Mouse (Mus musculus) thymus, postnatal 0 days (tissue): ENCODE results near the gene Bicd2. TPM values are rescaled to one million over a fixed set of nuclear protein-coding genes. Genes with fewer than 3 reads are reported as not detected.

Source experiments
- DNase-seq: peaks from one replicate; pipeline ENCODE4 v3.0.0-alpha.2; 2015; ENCODE audit warnings: low spot score
- polyA plus RNA-seq: library from polyadenylated mRNA; unstranded; fragments of >200 nt; fragmentation: Nextera tagmentation; extraction: Ambion mirVana; gene quantifications from 2 replicates; pipeline ENCODE4 v1.2.1, GENCODE M21; 2015

Gene Bicd2
- polyA plus RNA-seq, 1 experiment from 2014 or later = 25.4 TPM

DNA sequence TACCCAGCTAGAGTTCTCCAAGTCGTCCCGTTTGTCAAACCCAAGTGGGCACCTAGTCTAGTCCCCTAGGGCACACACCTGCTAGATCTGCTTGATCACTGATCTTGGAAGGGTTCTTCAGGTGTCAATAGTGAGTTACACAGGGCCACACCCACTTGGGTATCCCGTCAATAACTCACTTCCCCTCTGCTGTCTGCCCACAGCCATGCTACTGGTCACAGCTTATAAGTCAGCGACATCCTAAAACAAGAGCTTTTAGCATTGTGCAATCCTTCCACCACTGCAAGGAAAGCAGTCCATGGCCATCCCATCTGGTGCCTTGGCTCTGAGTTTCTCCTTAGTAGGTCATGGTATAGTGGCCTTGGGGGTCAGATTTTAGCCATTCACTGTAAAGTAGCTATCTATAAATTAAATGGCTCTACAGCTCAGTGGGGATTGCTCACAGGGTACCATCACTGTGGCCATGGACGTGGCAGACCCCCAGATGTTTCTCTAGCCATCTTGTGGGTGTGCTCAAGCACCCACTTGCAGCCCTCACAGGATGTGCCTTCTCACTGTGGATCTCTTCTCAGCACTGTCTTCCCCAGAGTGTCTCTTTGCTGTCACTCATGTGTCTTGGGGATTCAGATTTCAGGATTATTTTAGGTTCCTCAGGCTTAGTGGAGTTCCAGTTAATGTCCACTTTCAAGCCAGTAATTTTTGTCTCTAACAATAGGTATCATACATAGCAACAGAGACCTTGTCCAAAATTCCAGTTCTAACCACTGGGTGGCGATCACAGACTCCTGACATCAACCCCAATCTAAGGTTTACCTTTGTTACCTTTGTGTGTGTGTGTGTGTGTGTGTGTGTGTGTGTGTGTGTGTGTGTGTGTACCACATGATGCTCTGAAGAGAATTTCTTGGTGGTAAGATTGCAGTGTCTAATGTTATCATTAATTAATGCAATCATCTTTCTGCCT, 14.9 kb upstream of the Bicd2 start:
- peak; percentile 70 for DNase-seq

DNA sequence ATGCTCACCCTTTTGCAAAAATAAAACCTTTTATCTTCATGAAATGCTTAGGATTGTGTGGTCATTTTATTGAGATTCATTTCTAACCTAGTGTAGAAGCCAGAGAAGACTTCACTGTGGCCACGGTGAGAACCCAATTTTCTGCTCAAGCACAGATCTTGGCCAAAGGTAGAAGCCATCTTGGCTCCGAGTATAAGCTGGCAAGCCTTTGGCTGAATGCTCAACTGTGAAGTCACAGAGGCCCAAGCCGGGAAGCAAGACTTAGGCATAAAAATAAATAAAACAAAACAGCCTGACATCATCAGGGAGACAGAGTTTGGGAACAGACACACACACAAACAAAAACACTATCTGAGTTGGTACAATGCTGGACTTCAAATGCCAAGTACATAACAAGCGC, 13.3 kb upstream of the Bicd2 start:
- no peak for DNase-seq

DNA sequence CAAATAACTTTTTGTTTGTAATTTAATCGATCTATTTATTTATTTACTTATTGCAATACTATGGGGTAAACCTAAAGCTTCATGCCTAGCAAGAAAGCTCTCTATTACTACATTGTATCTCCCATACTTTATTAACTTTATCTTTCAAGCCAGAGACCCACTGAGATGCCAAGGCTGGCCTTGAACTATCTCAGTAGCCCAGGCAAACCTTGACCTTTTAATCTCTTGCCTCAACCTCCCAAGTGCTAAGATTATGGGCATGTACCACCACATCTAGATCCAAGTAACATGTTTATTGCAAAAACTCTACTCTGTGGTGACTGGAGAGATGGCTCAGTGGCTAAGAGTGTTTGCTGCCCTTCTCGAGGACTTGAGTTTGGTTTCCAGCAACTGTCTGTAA, 8.1 kb upstream of the Bicd2 start:
- DNase-seq = no peak

DNA sequence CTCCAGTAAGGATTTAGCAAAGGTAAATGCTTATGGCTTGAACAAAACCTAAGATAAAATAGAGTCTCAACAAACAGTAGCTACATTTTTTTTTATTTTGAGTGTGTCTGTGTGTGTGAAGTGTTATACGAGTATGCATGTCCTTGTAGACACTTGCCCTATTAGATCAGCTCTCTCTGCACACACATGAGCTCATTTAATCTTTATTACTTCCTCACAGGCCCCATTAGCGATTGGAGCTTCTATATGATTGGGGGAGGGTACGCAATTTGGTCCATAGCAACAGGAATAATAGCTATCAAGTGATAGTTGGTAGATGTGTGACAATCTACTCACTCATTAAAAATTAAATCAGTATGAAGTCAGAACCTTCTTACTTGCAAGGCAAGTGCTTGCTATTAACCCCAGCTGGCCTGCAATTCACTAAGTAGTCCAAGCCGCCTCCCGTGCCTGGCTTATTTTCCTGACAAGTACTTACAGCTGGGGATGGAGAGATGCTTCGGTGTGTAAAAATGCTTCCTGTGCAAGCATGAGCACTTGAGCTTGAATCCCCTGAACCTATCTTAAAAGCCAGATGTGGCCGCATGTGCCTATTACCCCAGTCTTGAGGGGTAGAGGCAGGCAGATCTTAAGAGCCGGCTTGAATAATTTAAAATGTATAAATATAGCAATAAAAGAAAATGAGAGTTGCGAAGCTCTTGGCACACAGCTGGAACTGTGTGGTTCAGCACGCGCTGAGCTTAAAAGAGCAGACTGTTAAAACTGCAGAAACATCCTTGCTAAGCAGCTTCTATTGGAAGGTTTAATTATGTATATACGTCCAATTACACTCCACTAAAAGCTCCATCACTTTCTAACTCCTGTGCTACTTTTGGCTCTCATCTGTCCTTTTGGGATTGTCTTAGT, 6.1 kb upstream of the Bicd2 start:
- DNase-seq = no peak

DNA sequence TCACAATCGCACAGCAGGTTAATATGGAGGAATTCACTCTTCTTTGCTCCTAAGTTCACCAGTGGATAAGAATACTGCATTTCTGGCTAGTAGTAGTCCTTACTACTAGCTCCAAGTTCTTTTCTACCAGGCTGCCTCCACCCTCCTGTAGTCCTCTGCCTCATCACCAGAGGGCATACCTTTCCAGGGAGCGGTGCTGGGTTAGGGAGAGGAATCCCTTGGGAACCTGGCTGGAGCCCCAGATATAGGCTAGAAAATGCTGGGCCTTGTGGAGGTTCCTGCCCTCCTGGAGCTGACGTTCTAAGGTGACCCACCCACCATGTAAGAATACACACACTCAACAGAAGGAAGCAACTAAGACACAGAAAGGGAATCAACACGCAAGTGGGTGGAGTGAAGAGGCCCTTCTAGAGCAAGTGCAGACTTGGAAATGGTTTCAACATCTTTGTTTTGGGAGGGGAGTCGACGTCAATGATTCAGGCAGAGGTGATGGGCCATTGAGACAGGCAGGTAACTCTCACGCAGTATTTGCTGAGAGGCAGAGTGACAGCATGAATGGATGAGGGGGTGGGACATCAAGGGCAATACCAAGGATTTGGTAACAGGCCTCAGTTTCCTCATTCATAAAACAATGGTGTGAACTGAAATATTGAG, 2.4 kb upstream of the Bicd2 start:
- no peak for DNase-seq

DNA sequence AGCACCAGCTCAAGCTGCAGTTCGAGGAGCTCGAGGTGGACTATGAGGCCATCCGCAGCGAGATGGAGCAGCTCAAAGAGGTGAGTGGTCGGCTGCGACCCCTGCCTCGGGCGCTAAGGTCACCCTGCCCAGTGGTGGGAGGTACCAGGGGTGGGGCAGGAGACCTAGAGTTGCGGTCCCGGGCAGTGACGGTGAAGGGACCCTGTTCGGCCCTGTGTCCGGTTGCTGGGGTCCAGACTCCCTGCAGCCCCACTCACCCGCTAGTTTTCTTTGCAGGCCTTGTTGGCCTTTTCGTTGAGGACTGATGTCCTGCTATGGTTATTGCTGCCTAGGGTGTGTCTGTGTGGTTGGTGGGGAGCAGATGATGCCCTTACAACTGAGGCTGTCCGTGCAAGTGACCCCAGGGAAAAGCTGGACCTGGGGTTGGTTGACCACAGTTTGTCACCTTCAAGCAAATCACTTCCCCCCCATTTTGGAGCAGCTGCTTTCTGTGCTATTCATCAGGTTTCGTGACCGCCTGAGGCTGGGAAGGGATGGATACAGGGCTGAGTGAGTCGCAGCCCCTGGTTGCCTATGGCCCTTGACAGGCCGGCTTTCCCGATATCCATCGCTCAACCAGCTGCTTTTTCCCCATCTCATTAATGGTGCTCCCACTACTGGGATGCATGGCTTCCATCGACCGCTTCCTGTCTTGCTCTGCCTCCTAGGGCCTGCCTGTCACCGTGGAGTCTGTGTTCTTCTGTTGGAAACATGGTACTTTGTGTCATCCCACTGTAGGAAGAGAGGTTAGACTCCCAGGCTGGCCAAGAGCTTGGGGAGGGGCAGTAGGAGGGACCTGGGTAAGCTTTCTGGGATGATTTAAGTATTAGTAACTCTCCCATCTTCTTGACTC, 692 bp downstream of the Bicd2 start:
- no peak for DNase-seq

DNA sequence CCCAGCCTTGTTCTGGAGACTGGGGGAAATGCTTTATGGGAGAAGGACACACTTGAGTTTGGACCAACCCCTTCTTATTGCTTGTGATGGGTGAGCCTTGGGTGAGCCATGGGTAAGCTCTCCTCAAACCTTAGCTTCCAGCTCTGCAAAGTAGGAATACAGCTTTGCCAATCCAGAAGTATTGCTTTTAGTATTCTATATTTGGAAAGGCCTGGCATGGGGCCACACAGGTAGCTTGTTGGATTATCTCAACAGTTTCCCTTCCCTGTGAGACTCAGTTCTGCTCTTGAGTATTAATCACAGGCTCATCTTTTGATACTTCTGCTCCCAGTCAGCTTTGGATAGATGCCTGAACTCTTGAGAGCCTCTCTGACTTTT, 1.3 kb downstream of the Bicd2 start:
- no peak for DNase-seq

DNA sequence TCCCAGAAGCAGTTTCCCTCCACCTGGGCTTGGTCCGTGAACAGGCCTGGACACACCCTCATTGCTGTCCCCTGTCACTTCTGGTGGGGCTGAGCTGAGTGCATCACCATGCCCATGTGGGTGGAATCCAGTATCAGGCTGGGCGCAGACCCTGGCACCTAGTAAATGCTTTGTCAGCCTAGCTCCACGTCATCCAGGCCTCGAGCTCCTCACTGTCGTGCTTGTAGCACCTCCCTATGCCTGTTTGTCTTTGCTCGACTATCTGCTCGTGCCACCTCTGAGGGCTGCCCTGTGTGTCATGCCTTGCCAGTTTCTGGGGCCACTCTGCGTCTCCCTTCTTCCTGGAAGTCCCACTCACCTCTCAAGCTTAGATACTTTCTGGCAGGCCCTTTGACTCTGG, 3.2 kb downstream of the Bicd2 start:
- DNase-seq = no peak

DNA sequence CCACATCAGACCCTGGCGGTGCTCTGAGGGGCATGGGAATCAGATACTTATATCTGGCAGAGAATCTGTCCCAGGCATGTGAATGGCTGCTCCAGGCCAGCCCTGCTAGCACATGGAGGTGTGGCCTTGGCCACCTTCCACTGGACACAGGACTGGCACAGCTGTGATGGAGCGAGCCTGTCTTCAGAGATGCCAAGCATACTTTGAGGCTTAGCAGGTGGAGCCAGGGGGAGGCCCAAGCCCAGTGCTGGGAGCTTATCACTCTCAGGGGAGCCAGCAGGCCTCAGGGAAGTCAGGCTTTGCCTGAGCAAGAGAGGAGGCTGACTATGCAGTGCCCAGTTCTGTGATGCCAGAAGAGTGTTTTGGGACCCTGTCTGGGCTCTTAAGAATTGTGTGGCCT, 4.1 kb downstream of the Bicd2 start:
- no peak for DNase-seq

DNA sequence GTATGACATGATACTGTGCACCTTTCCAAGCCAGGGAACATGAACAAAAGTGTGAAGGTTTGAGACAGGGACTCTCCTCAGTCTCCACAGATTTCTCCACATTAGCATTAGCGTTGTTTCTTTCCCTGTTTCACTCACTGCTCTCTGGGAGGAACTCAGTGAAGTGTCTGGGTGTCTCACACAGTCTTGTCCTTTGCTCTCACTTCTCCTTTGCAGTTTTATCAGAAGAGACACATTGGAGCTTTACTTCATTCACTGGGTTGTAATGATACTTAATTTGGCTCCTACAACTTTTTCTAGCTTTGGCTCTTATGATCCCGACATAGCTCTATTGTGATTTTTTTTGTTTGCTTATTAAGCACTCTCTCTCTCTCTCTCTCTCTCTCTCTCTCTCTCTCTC, 7.1 kb downstream of the Bicd2 start:
- no peak for DNase-seq

DNA sequence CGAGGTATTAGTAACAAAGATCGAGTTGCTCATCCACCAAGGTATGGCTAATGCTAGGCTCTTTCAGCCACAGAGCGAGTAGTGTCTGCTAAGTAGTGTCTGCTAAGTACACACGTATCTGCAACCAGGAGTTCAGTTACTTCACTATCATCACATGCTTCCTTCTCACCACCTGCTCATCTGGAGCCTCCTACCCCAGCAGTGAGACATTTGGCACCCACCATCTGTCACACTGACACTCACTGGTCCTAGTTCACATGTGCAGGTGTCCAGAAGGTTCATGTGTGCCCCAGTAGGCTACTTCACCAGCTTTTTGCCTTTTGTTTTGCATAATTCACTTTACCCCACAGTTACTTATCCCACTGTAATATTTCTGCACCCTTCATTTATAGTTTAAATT, 8.0 kb downstream of the Bicd2 start:
- DNase-seq = peak; percentile 61

DNA sequence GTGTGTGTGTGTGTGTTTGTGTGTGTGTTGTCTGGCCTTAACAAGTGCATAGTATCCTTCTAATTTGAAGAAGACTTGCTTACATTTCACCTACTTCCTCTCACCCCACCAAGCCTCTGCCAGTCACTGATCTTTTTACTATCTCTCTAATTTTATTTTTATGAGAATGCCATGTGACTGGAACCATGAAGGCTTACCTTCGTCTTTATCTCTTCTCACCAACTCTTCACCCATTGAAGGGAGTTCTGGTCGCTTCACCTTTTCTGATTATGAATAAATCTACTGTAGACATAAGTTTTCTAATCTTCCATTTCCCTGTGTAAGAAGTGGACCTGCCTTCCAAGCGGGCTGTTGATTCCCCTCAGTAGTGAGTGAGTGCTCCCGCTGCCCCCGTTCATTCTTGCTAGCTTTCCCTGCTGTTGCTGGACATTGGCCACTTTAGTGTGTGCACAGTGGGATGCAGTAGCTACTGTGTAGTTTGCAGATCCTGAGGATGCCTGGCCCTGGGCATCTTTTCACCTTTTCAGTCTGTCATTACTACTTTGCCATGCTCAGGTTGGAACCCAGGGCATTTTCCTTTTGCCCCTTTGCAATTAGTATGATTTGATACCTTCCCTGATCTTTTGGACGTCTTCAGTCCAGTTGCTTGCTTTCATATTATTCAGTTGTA, 8.6 kb downstream of the Bicd2 start:
- no peak for DNase-seq

DNA sequence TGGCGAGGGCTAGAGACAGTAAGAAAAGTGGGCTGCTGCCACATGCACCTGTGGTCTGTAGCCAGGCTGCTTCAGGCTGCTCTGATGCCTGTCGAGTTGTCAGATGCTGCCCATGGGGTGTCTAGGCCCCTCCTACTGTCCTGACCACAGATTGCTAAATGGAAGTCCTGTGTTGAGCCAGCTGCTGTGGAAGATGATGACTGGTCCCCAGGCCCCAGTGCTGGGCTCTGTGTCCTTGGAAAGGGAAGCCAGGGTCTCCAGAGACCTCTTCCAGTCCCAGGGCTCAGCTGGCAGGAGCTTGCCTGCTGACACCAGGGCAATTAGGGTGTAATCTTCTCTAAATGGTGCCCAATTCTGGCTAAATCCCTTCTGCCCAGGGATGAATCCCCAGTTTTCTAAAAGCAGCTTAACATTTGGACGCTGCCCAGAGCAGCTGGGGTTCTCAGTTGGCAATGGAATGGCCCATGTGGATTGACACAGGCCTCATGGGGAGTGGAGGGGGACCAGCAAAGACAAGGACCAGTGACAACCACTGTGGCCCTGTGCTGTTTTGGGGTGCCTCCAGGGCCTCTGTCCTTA, 11.3 kb downstream of the Bicd2 start:
- DNase-seq = no peak

DNA sequence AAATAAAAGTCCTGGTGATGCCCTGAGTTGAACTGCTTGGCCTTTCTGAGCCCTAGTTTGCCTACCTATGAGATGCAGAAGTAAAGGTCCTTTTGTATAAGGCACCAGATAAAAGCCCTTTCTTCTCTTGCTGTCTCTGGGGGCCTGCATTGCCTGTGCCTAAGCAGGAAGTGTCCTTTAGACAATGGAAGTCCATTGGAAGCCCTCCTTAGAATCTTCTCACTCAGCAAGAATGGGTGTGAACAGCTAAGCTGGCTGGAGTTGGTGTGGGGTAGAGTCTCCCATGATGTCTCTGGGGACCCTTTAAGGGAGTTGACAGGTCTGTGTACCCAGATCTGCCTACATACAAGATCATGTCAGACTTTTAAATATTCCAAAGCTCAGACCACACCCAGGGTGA, 12.0 kb downstream of the Bicd2 start:
- DNase-seq = no peak

DNA sequence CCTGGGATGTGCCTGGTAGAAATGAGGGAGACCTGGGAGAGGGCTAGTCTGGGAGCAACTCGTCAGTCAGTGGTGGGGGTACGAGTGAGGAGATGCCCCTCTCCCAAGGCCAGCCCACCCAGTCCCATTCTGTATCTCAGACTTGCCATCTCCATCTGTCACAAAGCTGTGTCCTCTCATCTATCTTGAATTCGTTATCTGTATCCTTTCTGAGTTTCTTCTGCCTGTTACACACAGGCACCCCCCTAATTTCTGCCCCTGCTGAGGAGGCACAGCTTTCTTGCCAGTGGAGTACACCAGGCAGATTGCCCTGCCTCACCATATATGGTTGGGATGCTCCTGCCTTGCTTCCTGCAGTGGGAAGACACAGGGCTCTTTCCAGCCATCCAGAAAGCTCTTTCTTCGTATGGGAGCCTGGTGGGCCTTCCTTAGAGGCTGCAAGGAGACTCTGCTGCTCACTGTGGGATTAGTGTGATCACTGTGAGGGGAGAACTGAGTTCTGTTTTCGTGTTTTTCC, 12.7 kb downstream of the Bicd2 start:
- DNase-seq = no peak

DNA sequence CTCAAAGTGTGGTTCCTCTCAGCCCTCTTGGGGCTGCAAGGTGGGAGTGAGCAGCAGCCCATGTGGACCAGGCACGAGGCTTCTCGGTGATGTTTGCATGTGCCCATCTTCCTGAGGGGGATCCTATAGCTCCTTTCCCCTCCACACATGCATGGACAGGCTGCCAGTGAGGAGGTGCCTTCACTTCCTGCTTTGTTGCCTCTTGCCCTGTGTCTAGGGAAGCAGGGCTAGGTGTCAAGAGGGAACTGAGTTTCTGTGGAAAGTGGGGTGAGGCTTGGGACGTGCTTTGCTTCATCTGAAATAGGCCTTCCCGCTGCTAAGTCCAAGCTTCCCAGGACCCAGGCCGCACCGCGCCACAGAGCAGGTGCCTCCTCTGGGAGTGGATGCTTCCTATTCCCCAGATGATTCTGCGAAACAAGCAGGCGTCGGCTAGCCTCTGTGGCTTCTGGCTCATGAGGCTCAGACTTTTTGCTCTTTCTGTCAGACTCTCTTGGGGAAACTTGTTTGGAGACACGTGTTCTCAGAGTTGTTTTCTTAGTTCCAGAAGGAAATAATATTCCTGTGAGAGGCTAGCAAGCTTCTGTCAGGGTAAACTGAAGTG, 14.2 kb downstream of the Bicd2 start:
- DNase-seq = no peak

DNA sequence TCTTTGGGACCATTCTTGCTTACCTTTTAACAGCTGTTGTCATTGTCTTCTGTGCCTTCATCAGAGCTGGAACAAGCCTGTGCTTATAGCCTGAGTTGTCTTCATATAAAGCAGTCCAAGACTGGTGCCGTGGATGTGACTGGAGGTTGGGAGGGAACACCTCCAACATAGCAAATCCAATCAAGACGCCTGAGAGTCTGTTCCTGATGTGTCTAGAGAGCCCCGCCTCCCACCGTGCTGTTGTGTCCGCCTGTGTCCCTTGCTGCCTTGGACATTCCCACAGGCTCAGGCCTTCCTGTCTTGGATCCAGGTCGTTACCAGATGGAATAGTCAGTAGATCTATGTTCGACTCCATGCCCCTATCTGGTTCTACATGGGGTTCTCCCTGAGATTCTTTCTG, 14.7 kb downstream of the Bicd2 start:
- no peak for DNase-seq

DNA sequence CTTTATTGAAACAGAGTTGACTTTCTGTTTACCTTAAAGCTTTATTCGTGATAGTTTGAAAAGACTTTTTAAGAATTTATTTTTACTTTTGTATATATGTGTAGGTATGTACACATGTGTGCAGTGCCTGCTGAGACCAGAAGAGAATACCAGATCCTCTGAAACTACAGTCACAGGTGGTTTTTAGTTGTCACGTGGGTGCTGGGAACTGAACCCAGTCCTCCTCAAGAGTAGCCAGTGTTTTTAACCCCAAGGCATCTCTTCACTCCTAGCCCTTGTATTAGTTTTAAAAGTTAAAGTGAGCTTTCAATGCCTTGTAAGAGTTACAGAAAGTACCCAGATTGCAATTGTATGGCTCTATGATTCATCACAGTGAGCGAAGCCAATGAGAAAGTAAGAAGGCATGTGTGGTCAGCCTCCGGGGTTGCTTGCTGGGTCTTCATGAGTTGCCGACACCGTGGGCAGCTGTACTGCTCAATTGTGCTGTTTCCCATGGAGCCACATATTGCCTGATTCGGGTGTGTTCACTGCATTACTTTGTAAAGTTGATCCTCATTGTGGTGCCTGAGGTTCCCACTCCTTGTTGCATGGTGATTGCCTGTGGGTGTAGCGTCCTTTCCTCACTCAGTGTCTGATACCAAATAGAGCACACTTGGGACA, 16.1 kb downstream of the Bicd2 start:
- DNase-seq = no peak

DNA sequence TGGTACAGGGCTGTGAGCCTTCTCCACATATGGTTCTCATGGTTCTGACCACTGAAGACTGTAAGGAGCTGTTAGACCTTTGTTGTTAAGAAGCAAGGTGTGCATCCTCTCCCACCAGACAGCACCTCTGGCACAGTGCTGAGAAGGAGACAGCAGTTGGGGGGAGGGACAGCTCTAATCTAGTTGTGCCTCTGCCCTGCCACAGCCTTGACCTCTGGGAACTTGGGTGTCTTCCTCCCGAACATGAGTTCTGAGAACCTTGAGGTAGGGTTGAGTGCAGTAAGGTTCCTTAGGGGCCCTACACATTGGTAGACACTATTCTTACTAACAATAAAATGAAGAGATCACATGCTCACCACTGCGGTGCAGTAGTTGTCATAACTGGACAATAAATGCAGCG, 16.8 kb downstream of the Bicd2 start:
- no peak for DNase-seq
